Mouse (Mus musculus) lung, postnatal 25 days (tissue): Measurements from ENCODE around the gene Gm28051.

ENCODE experiments used
- DNase-seq: peaks from one replicate; pipeline ENCODE4 v3.0.0; 2022; ENCODE audit warnings: low spot score

Gm28051 gene

GRCm38 (mm10) chr12:102757689-102758402 lies at the start of gene Gm28051, which contains the start of the genes Gon7 and Ubr7:
Gene Gm28051 (minus strand): TSS chr12:102757765.
Gene Gon7 (minus strand): TSS chr12:102757803.
Gene Ubr7 (plus strand): TSS chr12:102757967.
- peak; percentile 97 for DNase-seq

GRCm38 (mm10) chr12:102799528-102799927 lies 42.0 kb upstream of the Gm28051 start:
- no peak for DNase-seq

- DNase-seq = no peak
Measured at GRCm38 (mm10) chr12:102787927-102788326, 30.4 kb upstream of the Gm28051 start.

- DNase-seq = no peak
Measured at GRCm38 (mm10) chr12:102785593-102785985, 28.0 kb upstream of the Gm28051 start.

- DNase-seq = no peak
Measured at GRCm38 (mm10) chr12:102784899-102785592, 27.5 kb upstream of the Gm28051 start.

GRCm38 (mm10) chr12:102782841-102783240 lies 25.3 kb upstream of the Gm28051 start:
- no peak for DNase-seq

- no peak for DNase-seq
Measured at GRCm38 (mm10) chr12:102779452-102779851, 21.9 kb upstream of the Gm28051 start.

- no peak for DNase-seq
Measured at GRCm38 (mm10) chr12:102778151-102778550, 20.6 kb upstream of the Gm28051 start.

- DNase-seq = no peak
Measured at GRCm38 (mm10) chr12:102776035-102776434, 18.5 kb upstream of the Gm28051 start.

- no peak for DNase-seq
Measured at GRCm38 (mm10) chr12:102772676-102773075, 15.1 kb upstream of the Gm28051 start.

GRCm38 (mm10) chr12:102771601-102772000 lies 14.0 kb upstream of the Gm28051 start:
- DNase-seq = no peak

GRCm38 (mm10) chr12:102769000-102769399 lies 11.4 kb upstream of the Gm28051 start:
- no peak for DNase-seq

GRCm38 (mm10) chr12:102763696-102764095 lies 6.1 kb upstream of the Gm28051 start:
- no peak for DNase-seq

- DNase-seq = no peak
Measured at GRCm38 (mm10) chr12:102761668-102762067, 4.1 kb upstream of the Gm28051 start.

GRCm38 (mm10) chr12:102758936-102759335 lies 1.4 kb upstream of the Gm28051 start:
- DNase-seq = no peak

- DNase-seq = no peak
Measured at GRCm38 (mm10) chr12:102758403-102758756, 815 bp upstream of the Gm28051 start, which contains the start of gene Gm20604. Gene Gm20604 (minus strand): TSS chr12:102758672.

GRCm38 (mm10) chr12:102757055-102757688 lies 393 bp downstream of the Gm28051 start:
- no peak for DNase-seq

- DNase-seq = no peak
Measured at GRCm38 (mm10) chr12:102756304-102756703, 1.3 kb downstream of the Gm28051 start.

GRCm38 (mm10) chr12:102748256-102748655 lies 9.3 kb downstream of the Gm28051 start:
- DNase-seq = no peak

GRCm38 (mm10) chr12:102744839-102745238 lies 12.7 kb downstream of the Gm28051 start:
- peak; percentile 38 for DNase-seq

- peak; percentile 93 for DNase-seq
Measured at GRCm38 (mm10) chr12:102743589-102744574, 13.7 kb downstream of the Gm28051 start, which contains the start of the genes Moap1 and Tmem251. Gene Moap1 (minus strand): TSS chr12:102743661. Gene Tmem251 (plus strand): TSS chr12:102743762.
